Mouse (Mus musculus) megakaryocyte, embryonic 14.5 days (primary cell): ENCODE data around the gene Pthlh. TPM values are rescaled to one million over a fixed set of nuclear protein-coding genes. Genes with fewer than 3 reads are reported as not detected.

Source experiments
- H3K27me3 ChIP-seq: replicated peaks from 2 replicates; pipeline ENCODE3; 2012; ENCODE audit warnings: inconsistent platforms
- H3K36me3 ChIP-seq: replicated peaks from 2 replicates; pipeline ENCODE3; 2012; ENCODE audit warnings: low read length, inconsistent platforms, mixed read lengths
- H3K4me1 ChIP-seq: 2 replicates; pipeline ENCODE4 v1.6.1; 2012; ENCODE audit warnings: inconsistent platforms
- H3K4me3 ChIP-seq: replicated peaks from 2 replicates; pipeline ENCODE3; 2012; ENCODE audit warnings: moderate library complexity, mild to moderate bottlenecking, inconsistent platforms
- H3K9me3 ChIP-seq: 2 replicates; pipeline ENCODE4 v1.6.1; 2012; ENCODE audit warnings: inconsistent platforms
- FLI1 ChIP-seq: IDR thresholded peaks from 2 replicates; pipeline ENCODE4 v1.6.1; 2012; ENCODE audit warnings: low read length, inconsistent platforms, mixed read lengths
- GATA1 ChIP-seq: IDR thresholded peaks from 3 replicates; pipeline ENCODE4 v1.6.1; 2012; ENCODE audit warnings: mixed read lengths, low read length, inconsistent platforms, borderline replicate concordance
- polyA plus RNA-seq: library from polyadenylated mRNA; stranded (reverse); fragments of >175 nt; gene quantifications from 2 replicates; pipeline ENCODE4 v1.2.3, GENCODE M21; 2012; ENCODE audit warnings: low replicate concordance; ENCODE audit not compliant: insufficient read depth

The Pthlh gene
- polyA plus RNA-seq, 1 experiment: not detected

DNA sequence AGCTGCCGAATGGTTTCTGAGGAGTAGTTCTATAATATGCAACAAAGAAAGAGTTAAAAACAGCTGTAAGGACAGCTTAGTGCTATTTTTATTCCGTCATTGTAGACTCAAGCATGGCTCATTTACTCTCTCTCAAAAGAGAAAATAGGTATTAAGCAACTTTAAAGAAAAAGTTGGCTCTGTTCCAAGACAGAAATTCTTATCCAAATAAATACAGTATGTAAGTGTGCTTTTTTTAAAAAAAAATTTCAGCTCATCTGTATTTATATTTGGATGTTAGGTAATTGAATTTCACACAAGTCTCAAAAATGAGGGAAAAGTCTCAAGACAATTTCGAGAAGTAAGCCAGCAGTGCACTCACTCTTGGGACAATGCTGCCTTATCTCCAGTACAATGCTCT, 2.4 kb downstream of the Pthlh start:
- Histone ChIP-seq H3K4me3 (no peak overlapping the region), H3K36me3 (no peaks in the 10 kb centered on the region), H3K9me3 (no peaks in the 10 kb centered on the region), H3K4me1 (peaks cover 16% of the 10 kb centered on the region), H3K27me3 (peaks cover 64% of the 10 kb centered on the region)
- no peak for TF ChIP-seq GATA1
- no peak for TF ChIP-seq FLI1

DNA sequence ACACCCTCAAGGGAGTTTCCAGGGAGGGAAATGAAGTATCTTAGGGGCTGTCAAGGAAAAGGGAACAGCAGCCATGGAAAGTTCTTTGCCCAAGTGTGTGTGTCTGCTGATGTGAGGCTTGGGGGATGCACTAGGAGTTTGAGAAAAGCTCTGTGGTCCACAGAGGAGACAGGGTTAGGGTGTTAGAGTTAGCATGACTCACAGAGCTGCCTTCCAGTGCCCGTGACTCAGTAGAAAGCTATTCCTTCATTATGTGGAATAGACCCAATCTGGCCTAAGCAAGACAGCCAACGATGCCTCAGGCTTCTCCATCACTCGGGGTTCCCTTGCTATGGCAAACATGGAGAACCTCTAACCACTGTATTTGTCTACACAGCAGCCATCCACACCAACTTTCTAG, 3.2 kb downstream of the Pthlh start:
- peaks cover 56% of the 10 kb centered on the region for H3K27me3 ChIP-seq
- H3K4me3 ChIP-seq: no peak overlapping the region
- no peaks in the 10 kb centered on the region for H3K9me3 ChIP-seq
- TF ChIP-seq FLI1 (no peak), GATA1 (no peak)
- no peaks in the 10 kb centered on the region for H3K36me3 ChIP-seq
- H3K4me1 ChIP-seq: peaks cover 16% of the 10 kb centered on the region

DNA sequence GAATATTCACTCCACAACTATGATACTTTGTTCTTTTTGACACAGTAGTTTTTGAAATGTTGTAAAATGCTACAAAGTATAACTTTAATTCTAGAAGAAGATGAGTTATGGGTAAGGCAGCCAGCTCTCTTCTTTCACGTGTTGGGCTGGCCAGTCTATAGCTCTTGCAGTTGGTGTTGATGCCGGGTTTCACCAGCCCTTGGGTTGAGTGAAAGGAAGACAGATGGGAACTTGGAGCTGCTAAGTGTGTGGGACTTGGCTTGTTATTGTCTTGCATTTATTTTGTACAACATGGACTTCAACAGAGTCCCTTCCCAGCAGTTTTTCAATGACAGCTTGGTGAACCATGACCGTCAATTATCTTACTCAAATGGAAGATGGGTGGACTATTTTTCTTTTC, 16.2 kb downstream of the Pthlh start:
- no peaks in the 10 kb centered on the region; the same call in 1 of the 2 replicates for H3K4me1 ChIP-seq
- H3K36me3 ChIP-seq: no peaks in the 10 kb centered on the region
- H3K27me3 ChIP-seq: peaks cover 10% of the 10 kb centered on the region
- TF ChIP-seq GATA1 (no peak), FLI1 (no peak)
- no peaks in the 10 kb centered on the region for H3K9me3 ChIP-seq
- H3K4me3 ChIP-seq: no peak overlapping the region

DNA sequence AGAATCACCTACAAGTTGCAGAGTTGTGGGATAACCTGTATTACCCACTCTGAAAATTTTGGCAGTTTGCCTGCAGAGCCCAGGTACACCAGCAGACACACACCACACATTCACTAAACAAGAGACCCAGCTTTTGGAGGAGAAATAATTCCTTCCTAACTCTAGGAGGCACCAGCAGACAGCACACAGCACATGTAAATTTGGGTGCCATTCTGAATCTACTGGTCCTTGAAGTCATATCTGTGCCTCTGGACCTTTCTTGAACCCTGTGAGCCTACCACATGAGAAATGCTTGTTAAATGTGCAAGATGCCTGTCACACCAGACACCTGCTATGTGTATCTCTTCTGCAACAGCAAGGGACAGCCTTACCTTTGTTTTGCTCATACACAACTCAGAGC, 19.7 kb downstream of the Pthlh start:
- H3K4me1 ChIP-seq: no peaks in the 10 kb centered on the region; the same call in 1 of the 2 replicates
- no peak overlapping the region for H3K4me3 ChIP-seq
- TF ChIP-seq FLI1: no peak
- TF ChIP-seq GATA1: no peak
- H3K27me3 ChIP-seq: peaks cover 13% of the 10 kb centered on the region
- H3K9me3 ChIP-seq: no peaks in the 10 kb centered on the region
- H3K36me3 ChIP-seq: no peaks in the 10 kb centered on the region

DNA sequence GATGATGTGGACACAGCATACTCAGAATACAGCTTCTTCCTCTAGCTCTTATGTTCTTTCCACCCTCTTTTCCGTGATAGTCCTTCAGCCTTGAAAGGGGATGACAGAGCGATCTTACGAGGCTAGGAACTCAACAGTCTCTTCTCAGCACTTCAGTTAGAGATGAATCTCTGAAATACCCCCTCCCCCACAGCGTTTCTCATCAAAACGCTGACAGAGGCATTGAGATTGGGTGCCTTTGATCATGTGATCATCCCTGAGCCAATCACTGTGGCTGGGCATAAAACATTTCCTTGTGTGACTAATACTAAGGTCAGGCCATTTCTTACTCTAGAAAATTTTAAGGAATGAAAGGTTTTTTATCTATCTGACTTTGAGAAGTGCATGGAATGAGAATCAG, 20.3 kb downstream of the Pthlh start:
- Histone ChIP-seq H3K36me3 (no peaks in the 10 kb centered on the region), H3K4me1 (no peaks in the 10 kb centered on the region; the same call in 1 of the 2 replicates), H3K4me3 (no peak overlapping the region), H3K27me3 (peaks cover 13% of the 10 kb centered on the region), H3K9me3 (peaks cover 3% of the 10 kb centered on the region; the same call in 1 of the 2 replicates)
- TF ChIP-seq FLI1: no peak
- no peak for TF ChIP-seq GATA1

DNA sequence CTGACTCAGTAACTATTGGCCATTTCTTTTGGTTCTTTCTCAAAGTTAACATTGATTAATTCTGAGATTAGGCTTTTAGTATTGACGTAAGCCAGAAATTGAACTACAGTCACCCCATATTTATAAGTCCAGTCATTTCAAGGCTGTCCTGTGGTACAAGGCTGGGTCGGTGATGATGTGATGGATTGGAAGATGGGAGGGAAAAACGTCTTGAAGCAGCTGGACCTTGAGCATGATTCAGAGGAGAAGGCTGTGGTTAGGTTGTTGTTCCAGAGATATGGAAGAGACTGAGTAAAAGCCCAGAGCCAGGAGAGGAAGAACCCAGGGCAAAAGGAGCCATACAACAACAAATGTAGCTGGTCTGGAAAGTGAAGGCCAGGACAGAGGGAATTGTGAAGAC, 22.4 kb downstream of the Pthlh start:
- H3K27me3 ChIP-seq: peaks cover 11% of the 10 kb centered on the region
- H3K36me3 ChIP-seq: no peaks in the 10 kb centered on the region
- peaks cover 3% of the 10 kb centered on the region; the same call in 1 of the 2 replicates for H3K9me3 ChIP-seq
- H3K4me3 ChIP-seq: no peak overlapping the region
- TF ChIP-seq FLI1 (no peak), GATA1 (no peak)
- no peaks in the 10 kb centered on the region; the same call in 1 of the 2 replicates for H3K4me1 ChIP-seq

DNA sequence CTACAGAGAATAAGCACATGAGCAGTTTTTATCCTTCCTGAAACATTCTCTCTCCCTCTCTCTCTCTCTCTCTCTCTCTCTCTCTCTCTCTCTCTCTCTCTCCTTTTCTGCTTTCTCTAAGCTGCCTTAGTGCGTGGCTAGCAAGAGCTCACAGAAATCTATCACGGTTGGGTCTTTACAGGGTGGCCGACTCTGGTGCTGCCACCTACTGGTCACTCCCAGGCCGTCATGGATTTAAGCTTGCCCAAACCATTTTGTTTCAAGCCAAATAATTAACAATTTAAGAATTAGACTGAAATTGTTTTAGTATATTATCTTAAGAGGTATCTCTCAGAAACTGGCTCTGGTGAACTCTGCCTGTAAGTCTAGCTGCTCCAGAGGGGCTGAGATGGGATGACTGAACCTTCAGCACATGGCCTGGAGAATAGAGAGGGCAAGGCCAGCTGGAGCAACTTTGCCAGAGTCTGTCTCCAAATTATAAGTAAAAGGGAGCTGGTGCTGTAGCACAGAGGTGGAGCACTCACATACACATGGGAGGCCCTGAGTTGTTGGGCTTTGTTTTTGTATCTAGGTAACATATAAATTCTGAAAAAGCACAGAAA, 23.7 kb downstream of the Pthlh start:
- Histone ChIP-seq H3K27me3 (peaks cover 7% of the 10 kb centered on the region), H3K4me1 (no peaks in the 10 kb centered on the region; the same call in 1 of the 2 replicates), H3K36me3 (no peaks in the 10 kb centered on the region), H3K9me3 (peaks cover 3% of the 10 kb centered on the region; the same call in 1 of the 2 replicates), H3K4me3 (no peak overlapping the region)
- TF ChIP-seq GATA1 (no peak), FLI1 (no peak)

DNA sequence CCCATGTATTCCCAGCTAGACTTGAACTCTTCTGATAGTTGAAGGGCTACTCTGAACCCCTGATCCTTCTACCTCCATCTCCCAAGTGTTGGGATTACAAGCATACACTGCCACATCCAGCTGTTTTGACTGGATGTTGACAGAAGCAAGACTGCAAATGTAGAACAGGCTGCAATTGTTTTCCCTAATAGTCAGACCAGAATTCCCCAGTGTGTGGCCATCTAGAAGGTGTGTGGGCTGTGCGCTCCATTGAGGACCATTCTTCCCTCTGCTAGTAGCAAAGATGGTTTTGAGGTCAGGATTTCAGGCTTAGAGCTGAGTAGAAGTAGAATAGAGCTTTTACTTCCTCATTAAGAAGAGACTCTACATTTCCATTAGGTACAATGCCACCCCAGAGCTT, 37.3 kb downstream of the Pthlh start:
- TF ChIP-seq FLI1 (no peak), GATA1 (no peak)
- Histone ChIP-seq H3K27me3 (peaks cover 11% of the 10 kb centered on the region), H3K4me3 (no peak overlapping the region), H3K36me3 (no peaks in the 10 kb centered on the region), H3K4me1 (no peaks in the 10 kb centered on the region), H3K9me3 (peaks cover 6% of the 10 kb centered on the region; the same call in 1 of the 2 replicates)

DNA sequence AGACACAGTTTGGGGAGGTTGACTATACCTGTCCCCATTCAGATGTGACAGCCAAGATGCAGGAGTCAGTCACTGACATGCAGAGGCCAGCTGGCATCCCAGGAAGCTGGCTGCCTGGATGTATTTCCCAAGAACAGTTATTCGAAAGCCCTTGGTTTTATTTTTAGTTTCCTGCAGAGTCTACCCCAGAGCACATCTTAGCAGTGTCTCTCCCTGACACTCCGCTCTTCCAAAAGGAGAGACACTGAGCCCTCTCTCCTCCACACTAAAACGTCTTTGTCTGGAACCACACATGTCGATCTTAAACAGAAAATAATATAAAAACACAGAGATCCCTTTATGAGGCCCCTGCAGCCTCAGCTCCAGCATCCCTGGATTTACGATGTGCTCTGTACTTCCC, 44.9 kb downstream of the Pthlh start:
- no peak overlapping the region for H3K4me3 ChIP-seq
- peaks cover 3% of the 10 kb centered on the region for H3K27me3 ChIP-seq
- TF ChIP-seq GATA1 (no peak), FLI1 (no peak)
- no peaks in the 10 kb centered on the region for H3K36me3 ChIP-seq
- H3K9me3 ChIP-seq: peaks cover 9% of the 10 kb centered on the region; the same call in 1 of the 2 replicates
- no peaks in the 10 kb centered on the region for H3K4me1 ChIP-seq

DNA sequence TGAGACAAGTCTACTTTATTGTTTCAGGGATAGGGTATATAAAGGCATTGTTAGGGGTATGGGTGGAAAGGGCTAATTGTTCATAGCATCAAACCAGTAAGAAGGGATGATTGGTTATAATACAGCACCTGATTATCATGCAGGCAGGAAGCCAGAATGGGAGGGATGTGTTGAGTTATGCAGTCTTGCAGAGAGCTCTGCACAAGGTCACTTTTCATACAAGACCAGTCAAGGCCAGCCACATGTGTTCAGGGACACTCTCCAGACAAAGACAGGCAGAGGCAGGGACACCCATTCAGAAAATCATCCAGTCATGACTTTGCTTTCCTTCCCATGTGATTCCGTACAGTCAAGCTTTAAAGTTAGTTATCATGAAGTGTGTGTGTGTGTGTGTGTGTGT, 47.8 kb downstream of the Pthlh start:
- no peak for TF ChIP-seq FLI1
- no peak for TF ChIP-seq GATA1
- Histone ChIP-seq H3K36me3 (no peaks in the 10 kb centered on the region), H3K4me3 (no peak overlapping the region), H3K27me3 (peaks cover 6% of the 10 kb centered on the region), H3K4me1 (no peaks in the 10 kb centered on the region; the same call in 1 of the 2 replicates), H3K9me3 (peaks cover 15% of the 10 kb centered on the region; the same call in 1 of the 2 replicates)

DNA sequence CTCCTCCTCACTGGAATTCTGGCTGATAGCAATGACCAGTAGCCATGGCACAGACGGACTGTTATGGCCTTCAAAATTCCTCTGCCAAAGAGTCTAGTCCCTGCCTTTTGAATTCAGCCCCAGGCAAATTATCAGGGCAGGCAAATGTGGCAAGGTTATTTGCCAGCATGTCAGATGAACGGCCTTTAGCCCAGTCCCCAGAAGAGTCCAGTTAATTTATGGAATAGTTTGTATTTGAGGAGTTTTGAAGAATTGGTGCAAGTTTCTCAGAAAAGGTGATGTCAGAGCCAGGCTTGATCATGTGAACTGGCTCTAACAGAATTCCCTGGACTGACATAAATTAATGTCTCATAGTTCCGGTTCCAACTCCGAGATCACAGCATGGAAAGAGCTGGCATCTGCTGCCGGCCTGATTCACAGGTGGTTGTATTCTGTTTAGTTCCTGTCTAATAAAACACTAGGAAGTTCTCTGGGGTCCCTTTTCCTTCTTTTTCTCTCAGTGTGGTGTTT, 56.1 kb downstream of the Pthlh start:
- Histone ChIP-seq H3K36me3 (no peaks in the 10 kb centered on the region), H3K4me3 (no peak overlapping the region), H3K27me3 (peaks cover 6% of the 10 kb centered on the region), H3K9me3 (peaks cover 19% of the 10 kb centered on the region; the same call in 1 of the 2 replicates), H3K4me1 (no peaks in the 10 kb centered on the region; the same call in 1 of the 2 replicates)
- TF ChIP-seq GATA1 (no peak), FLI1 (no peak)

Other genes starting within 250 kb of the Pthlh start
- gene Rep15, start 231.6 kb downstream of the Pthlh start, polyA plus RNA-seq: not detected in 2 replicates
- gene Mrps35, start 221.4 kb downstream of the Pthlh start, polyA plus RNA-seq: 2.7 and 7.0 TPM in 2 replicates
- not detected in 2 replicates for gene Mansc4, start 177.2 kb downstream of the Pthlh start, polyA plus RNA-seq
- gene Klhl42, start 172.8 kb downstream of the Pthlh start, polyA plus RNA-seq: 1.7 and 2.7 TPM in 2 replicates
- gene Ccdc91, start 211.6 kb upstream of the Pthlh start, polyA plus RNA-seq: 2.1 TPM in 1 of 2 replicates, not detected in the other